Mouse (Mus musculus): ENCODE results near the gene Gm1604a. TPM values are rescaled to one million over a fixed set of nuclear protein-coding genes. Genes with fewer than 3 reads are reported as not detected.
"Not testable (repeated sequence)": the region's sequence is repeated elsewhere in the genome, so short reads cannot be mapped to it uniquely, and the experiment has no call there.

The Gm1604a gene
- polyA plus RNA-seq, 1 experiment from 2014 or later, result not detected

DNA sequence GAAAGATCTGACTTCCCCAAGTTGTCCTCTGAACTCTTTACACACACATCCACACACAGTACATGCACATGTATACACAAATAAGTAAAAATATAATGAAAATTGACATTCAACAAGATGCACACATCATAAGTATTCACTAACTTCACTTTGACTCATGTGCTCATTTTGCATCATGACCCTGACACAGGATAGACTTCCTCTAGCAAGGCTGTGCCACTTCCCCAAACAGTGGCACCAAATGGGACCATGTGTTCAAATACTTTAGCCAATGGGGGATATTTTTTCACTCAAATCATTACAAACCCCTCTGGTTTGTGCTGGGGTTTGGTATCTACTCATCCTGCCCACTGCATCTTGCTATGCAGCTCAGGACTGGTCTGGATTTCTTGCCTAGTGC, 16.5 kb upstream of the Gm1604a start:
- not testable (repeated sequence) for H3K4me3 ChIP-seq; H3K4me1 ChIP-seq; H3K36me3 ChIP-seq; H3K27me3 ChIP-seq; H3K9ac ChIP-seq (replicated peaks); ATAC-seq (ENCODE audit: low FRiP score, low read depth); H3K27ac ChIP-seq (replicated peaks); H3K9me3 ChIP-seq; H3K4me2 ChIP-seq (replicated peaks)

DNA sequence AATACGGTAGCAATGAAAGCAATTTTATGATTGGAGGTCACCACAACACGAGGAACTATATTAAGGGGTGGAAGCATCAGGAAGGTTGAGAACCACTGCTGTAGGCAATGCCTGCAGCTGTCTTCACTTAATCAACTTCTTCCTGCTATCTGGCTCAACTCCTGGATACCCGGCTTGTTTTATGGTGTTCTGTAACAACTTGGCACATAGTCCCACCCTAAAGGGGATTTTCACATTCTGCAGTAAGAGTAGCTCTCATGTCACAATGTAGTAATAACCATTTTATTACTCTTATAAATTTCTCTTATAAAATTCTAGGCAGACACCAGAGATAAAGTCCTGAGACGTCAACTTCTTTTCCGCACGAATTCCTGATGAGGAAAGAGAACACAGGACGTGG, 15.9 kb upstream of the Gm1604a start:
- not testable (repeated sequence) for ATAC-seq (ENCODE audit: low FRiP score, low read depth); H3K27ac ChIP-seq (replicated peaks); H3K9me3 ChIP-seq; H3K4me1 ChIP-seq; H3K9ac ChIP-seq (replicated peaks); H3K4me3 ChIP-seq; H3K36me3 ChIP-seq; H3K27me3 ChIP-seq; H3K4me2 ChIP-seq (replicated peaks)
- WGBS, result no CpG with 5 or more reads among the region's 7 CpGs

DNA sequence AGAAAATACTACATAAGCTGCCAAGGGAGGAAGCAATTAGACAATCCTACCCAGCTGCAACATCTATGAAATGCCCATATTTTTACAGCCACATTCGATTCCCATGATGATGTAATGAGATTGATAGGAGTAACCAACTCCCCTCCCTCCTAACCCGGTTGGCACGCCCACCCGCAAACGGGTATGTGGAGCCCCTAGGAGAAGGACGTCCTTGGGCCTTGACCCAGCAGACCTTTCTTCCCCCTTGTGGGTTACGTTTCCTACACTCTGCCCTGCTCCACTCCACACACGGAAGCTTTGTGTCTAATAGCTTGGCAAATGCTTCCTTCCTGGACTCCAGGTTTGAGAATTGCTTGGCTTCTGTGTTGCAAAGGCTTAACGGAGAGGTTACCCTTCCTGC, 15.5 kb upstream of the Gm1604a start:
- H3K27ac ChIP-seq (replicated peaks); ATAC-seq (ENCODE audit: low FRiP score, low read depth); H3K4me1 ChIP-seq; H3K9ac ChIP-seq (replicated peaks); H3K36me3 ChIP-seq; H3K27me3 ChIP-seq; H3K4me2 ChIP-seq (replicated peaks); H3K9me3 ChIP-seq; H3K4me3 ChIP-seq: not testable (repeated sequence)
- 81% methylated on average over 4 of the region's 9 CpGs for WGBS

DNA sequence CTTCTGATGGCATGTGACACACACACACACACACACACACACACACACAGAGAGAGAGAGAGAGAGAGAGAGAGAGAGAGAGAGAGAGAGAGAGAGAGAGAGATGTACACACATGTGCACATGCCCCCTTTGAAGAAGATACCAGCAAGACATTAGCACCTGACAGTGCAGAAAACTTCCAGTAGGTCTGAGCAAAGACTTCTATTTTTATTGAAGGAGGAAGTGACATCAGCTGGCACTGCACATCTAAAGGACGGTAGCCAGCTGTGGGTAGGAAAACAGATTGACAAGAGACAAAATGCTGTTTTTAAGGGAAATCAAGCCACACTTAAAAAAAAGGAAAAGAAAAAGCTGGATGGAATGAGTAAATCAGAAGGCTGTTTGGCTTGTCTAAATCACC, 11.2 kb upstream of the Gm1604a start:
- not testable (repeated sequence) for H3K4me1 ChIP-seq; H3K36me3 ChIP-seq; H3K27me3 ChIP-seq; H3K27ac ChIP-seq (replicated peaks); ATAC-seq (ENCODE audit: low FRiP score, low read depth); H3K4me2 ChIP-seq (replicated peaks); H3K4me3 ChIP-seq; H3K9me3 ChIP-seq; H3K9ac ChIP-seq (replicated peaks)
- no CpG with 5 or more reads among the region's 1 CpGs for WGBS

DNA sequence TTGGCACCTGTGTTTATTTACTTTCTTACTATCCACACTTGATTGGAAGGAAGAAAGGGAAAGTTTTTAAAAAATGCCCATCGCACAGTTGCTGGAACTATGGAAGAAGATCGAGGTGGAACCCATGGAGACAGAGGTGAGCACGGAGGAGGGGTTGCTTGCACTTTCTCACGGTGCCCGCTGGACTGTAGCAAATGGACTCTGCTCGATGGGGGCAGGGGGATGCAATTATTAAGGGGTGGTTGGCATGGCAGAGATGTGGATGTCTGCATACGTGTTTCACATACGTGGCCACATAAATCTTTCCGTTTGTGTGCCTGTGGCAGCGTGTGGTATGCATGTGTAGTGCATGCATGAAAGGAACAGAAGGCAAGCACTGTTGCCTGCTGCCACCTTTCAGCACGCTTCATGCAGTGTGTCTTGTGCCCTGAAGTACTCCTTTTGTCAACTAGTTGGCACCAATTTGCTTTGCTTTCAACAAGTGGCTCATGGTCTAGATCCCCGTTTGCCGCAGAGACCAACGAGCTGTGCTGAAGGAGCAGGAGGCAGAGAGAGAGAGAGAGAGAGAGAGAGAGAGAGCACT, 487 bp downstream of the Gm1604a start:
- H3K9me3 ChIP-seq; H3K4me2 ChIP-seq (replicated peaks); H3K4me1 ChIP-seq; H3K27ac ChIP-seq (replicated peaks); ATAC-seq (ENCODE audit: low FRiP score, low read depth); H3K4me3 ChIP-seq; H3K9ac ChIP-seq (replicated peaks); H3K27me3 ChIP-seq; H3K36me3 ChIP-seq: not testable (repeated sequence)
- WGBS, result 67% methylated on average over 3 of the region's 14 CpGs

DNA sequence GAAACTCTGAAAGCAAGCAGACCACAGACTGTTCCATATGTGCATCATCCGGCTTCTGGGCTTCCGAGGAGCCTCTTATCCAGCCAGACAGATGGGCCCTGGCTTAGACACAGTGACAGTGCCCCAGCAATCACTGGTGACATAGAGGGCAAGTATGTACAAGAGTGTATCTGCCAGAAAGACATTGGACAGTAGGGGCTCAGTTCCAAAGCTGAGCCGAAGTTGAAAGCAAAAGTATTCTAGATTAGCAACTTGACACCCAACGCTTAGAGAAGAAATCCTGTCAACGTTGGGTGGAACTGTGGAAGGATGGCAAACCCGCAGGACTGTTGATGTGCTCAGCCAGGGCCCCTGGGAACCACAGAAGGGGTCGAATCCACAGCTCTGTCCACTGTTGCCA, 4.8 kb downstream of the Gm1604a start:
- H3K4me2 ChIP-seq (replicated peaks); H3K9ac ChIP-seq (replicated peaks); H3K36me3 ChIP-seq; H3K4me3 ChIP-seq; H3K27me3 ChIP-seq; ATAC-seq (ENCODE audit: low FRiP score, low read depth); H3K4me1 ChIP-seq; H3K9me3 ChIP-seq; H3K27ac ChIP-seq (replicated peaks): not testable (repeated sequence)
- 75% methylated on average over 5 of the region's 7 CpGs for WGBS

DNA sequence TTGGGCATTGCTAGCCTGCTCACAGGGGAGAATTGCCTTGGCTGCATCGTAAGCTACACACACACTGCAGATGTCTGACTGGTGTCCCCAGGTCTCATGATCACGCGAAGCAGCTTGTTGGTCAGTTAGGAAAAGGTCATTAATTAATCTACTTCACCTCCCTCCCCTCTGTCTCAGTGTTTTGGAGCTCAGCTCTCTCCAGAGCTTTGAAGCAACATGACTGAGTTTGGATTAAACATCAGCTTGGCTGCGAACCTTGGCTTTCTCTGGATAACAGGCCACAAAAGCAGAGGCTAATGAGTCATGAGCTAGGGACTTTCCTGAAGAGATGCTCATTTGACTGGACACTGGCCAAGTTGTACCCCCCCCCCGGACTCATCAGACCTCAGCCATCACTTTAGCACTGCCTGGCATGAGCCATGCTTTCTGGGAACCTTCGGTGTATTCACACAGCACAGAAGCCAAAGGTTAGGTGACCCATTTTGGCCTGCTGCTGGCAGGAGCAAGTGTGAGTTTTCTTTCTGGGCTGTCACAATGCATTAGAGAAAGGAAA, 5.3 kb downstream of the Gm1604a start:
- not testable (repeated sequence) for H3K4me1 ChIP-seq; H3K9me3 ChIP-seq; H3K27me3 ChIP-seq; ATAC-seq (ENCODE audit: low FRiP score, low read depth); H3K27ac ChIP-seq (replicated peaks); H3K36me3 ChIP-seq; H3K4me3 ChIP-seq; H3K4me2 ChIP-seq (replicated peaks); H3K9ac ChIP-seq (replicated peaks)
- 67% methylated on average over 3 of the region's 6 CpGs for WGBS

DNA sequence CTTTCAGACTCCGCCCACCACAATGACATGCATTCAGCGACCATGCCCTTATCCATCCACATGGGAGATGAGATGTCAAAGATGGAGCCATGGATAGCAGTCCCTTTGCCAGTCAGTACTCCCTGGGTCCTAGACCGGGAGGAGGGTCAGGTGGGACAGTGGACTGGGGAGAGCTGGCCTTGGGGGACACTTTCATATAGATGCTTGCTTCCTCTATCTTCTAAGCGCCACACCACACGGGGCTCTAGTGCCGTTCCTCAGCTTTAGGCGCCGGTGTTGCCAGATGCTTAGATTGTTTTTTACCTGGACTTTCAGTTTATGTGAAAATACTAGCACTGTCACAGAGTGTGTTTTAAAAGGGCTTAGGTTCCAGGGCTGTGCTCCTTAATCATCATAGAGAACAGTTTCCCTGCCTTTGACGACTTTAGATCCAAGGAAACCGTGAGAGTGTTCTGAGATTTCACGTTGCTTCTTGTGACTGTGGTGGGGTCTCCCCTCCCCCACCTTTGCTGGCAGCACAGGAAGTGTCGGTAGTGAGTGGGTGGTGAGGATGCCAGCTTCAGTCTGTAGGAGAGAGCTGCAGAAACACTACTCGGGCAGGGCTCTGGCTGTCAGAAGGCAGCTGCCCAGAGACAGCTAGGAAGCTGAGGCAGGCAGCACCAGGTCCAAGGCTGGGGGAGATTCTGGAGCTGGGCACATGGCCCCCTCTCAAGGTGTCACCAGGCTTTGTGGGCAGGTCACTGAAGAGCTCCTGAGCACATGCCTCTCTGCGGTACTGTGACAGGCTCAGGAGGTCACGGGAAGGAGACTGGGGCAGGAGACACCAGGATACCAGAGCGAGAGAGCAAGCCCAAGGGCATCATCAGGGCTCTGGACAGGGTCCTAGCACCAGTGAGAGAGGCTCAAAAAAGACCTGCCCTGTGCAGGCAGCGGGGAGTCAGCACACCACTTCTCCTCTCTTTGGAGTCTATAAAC, 8.1 kb downstream of the Gm1604a start:
- not testable (repeated sequence) for ATAC-seq (ENCODE audit: low FRiP score, low read depth); H3K4me1 ChIP-seq; H3K4me2 ChIP-seq (replicated peaks); H3K9me3 ChIP-seq; H3K27ac ChIP-seq (replicated peaks); H3K36me3 ChIP-seq; H3K4me3 ChIP-seq; H3K9ac ChIP-seq (replicated peaks); H3K27me3 ChIP-seq
- WGBS, result 64% methylated on average over 3 of the region's 17 CpGs

DNA sequence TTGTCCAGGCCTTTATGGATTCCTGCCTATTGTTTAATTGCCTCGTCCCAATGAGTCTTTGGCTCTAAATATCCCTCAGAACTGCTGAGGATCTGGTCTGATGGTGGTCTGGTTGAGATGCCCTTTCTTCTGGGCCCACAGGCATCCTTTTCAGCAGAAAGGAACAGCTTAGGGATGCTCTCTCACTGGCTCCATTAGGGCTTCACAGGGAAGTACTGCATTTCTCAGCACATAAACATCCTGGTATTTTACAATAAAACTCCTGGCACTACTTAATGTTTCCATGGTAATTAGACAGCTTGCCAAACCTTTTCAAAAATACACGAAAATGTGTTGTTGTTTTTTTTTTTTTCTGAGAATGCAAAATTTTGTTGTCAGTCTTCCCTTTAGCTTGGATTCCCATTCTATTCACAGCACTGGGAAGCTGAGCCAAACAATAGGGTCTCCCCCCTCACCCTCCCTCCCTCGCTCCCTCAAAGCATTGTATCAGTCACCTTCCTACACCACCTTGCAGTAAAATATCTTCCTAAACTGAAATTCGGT, 43.7 kb downstream of the Gm1604a start:
- not testable (repeated sequence) for H3K27me3 ChIP-seq; H3K27ac ChIP-seq (replicated peaks); H3K4me2 ChIP-seq (replicated peaks); H3K4me3 ChIP-seq; H3K9ac ChIP-seq (replicated peaks); H3K36me3 ChIP-seq; H3K9me3 ChIP-seq; ATAC-seq (ENCODE audit: low FRiP score, low read depth); H3K4me1 ChIP-seq
- 46% methylated on average over 2 of the region's 4 CpGs for WGBS

DNA sequence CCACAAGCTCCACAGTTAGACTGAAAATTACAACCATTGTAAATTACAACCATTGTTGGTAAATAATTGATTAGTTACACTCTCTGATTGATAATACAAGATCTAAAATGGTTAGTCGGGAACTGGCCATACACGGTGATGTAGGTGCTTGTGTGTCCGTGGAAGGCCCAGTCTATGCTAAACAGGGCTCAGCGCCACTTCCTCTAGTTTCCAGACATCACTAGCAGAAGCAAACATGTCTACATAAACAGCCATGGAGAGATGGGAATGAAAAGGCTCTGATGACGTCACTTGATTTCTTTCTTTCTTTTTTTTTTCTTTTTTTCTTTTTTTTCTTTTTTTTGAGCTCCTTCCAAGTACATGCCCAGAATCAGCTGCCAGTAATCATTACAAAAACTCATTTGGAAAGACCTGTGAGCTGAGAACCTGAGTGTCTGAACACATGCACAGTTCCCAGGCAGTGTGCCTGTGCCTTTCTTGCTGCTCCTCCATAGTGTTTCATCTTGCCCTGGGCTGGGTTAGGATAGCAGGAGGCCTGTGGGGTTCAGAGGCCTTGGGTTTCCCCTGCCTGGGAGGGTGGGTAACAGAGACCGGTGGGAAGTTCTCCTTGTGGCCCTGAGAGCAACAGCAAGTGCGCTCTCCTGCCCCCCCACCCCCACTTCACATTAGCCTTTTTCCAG, 44.3 kb downstream of the Gm1604a start:
- H3K9me3 ChIP-seq; H3K4me2 ChIP-seq (replicated peaks); ATAC-seq (ENCODE audit: low FRiP score, low read depth); H3K4me3 ChIP-seq; H3K4me1 ChIP-seq; H3K36me3 ChIP-seq; H3K27ac ChIP-seq (replicated peaks); H3K9ac ChIP-seq (replicated peaks); H3K27me3 ChIP-seq: not testable (repeated sequence)
- WGBS, result 74% methylated on average over 4 of the region's 7 CpGs

DNA sequence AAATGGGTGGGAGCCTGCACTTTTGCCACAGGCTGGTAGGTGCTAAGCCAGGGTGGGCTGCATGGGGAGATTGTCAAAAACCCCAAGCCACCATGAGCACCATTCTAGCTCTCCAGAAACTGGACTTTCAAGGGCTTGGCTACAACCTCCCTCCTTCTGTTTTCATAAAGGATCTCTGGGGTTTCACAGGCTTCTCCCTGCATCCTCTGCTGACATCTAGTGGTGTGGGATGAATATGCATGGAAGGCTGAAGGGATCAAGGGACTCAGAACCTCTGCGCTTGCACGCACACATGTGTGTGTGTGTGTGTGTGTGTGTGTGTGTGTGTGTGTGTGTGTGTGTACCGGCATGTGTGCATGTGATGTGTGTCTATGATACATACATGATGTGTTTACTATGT, 49.1 kb downstream of the Gm1604a start:
- H3K27me3 ChIP-seq; H3K4me2 ChIP-seq (replicated peaks); H3K4me3 ChIP-seq; H3K9ac ChIP-seq (replicated peaks); H3K4me1 ChIP-seq; H3K9me3 ChIP-seq; H3K27ac ChIP-seq (replicated peaks); H3K36me3 ChIP-seq: not testable (repeated sequence)
- 0 out of 2 replicates have a peak, but pooled peaks have one; percentile 19 for ATAC-seq (ENCODE audit: low FRiP score, low read depth)
- WGBS, result 46% methylated on average over 3 of the region's 3 CpGs

DNA sequence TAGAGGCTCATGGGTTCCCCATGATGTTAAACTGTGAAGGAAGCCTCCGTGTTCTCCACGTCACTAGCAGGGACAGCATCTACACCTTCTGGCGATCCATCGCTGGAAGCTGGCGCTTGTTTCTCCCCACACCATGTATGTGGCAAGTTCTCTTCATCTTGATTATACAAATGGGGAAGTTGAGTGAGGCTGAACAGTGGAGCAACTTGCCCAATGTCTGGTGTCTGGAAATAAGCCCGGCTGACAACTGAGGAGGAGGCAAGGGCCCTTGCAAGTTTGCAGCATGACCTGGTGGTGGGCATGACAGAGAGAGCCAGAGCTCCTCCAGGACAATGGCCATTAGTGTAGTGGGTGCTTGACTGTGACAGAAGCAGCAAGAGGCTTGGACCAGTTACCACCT, 50.2 kb downstream of the Gm1604a start:
- H3K9me3 ChIP-seq; H3K9ac ChIP-seq (replicated peaks); ATAC-seq (ENCODE audit: low FRiP score, low read depth); H3K36me3 ChIP-seq; H3K4me3 ChIP-seq; H3K27me3 ChIP-seq; H3K4me2 ChIP-seq (replicated peaks); H3K4me1 ChIP-seq; H3K27ac ChIP-seq (replicated peaks): not testable (repeated sequence)
- whole genome bisulfite sequencing, result 89% methylated on average over 5 of the region's 6 CpGs

Measured in midbrain, embryonic 12.5 days (tissue).